Mouse (Mus musculus) heart, embryonic 13.5 days (tissue): Measurements from ENCODE around the gene Nek1. TPM values are rescaled to one million over a fixed set of nuclear protein-coding genes. Genes with fewer than 3 reads are reported as not detected.

Source experiments
- ATAC-seq: fragments of 200-750 bp; cut with Nextera tagmentation; 2 replicates; pipeline ENCODE4 v1.8.0; 2017; ENCODE audit warnings: moderate TSS enrichment; ENCODE audit not compliant: insufficient number of reproducible peaks, low FRiP score, low TSS enrichment; ENCODE audit errors: extremely low read depth
- H3K27ac ChIP-seq: fragments of 300-500 bp; sonication (generic); replicated peaks from 2 replicates; pipeline ENCODE4 v1.5.1; 2015; ENCODE audit warnings: moderate library complexity, mild to moderate bottlenecking, inconsistent platforms
- H3K27me3 ChIP-seq: fragments of 300-500 bp; sonication (generic); replicated peaks from 2 replicates; pipeline ENCODE4 v1.6.1; 2015; ENCODE audit warnings: mild to moderate bottlenecking, inconsistent platforms
- H3K36me3 ChIP-seq: fragments of 300-500 bp; sonication (generic); 2 replicates; pipeline ENCODE4 v1.6.1; 2015; ENCODE audit warnings: mild to moderate bottlenecking, inconsistent platforms
- H3K4me1 ChIP-seq: fragments of 300-500 bp; sonication (generic); 2 replicates; pipeline ENCODE4 v1.6.1; 2015; ENCODE audit warnings: inconsistent platforms
- H3K4me2 ChIP-seq: fragments of 300-500 bp; sonication (generic); 2 replicates; pipeline ENCODE4 v1.6.1; 2015; ENCODE audit warnings: inconsistent platforms, mild to moderate bottlenecking, moderate library complexity
- H3K4me3 ChIP-seq: fragments of 300-500 bp; sonication (generic); 2 replicates; pipeline ENCODE4 v1.5.1; 2015; ENCODE audit warnings: moderate library complexity, mild to moderate bottlenecking, inconsistent platforms
- H3K9ac ChIP-seq: fragments of 300-500 bp; sonication (generic); 2 replicates; pipeline ENCODE4 v1.6.1; 2015; ENCODE audit warnings: inconsistent platforms, mild to moderate bottlenecking, moderate library complexity
- H3K9me3 ChIP-seq: fragments of 300-500 bp; sonication (generic); 2 replicates; pipeline ENCODE4 v1.6.1; 2016; ENCODE audit warnings: inconsistent platforms
- WGBS: fragments of 180-500 bp; shearing (Covaris S2); methylation state at CpG from one replicate; pipeline ENCODE4 v1.1.7; 2015; ENCODE audit warnings: mixed read lengths; 5-methylcytosine and 5-hydroxymethylcytosine counted together
- polyA plus RNA-seq: library from polyadenylated mRNA; unstranded; fragments of >200 nt; fragmentation: Nextera tagmentation; extraction: Ambion mirVana; gene quantifications from 2 replicates; pipeline ENCODE4 v1.2.1, GENCODE M21; 2015

Gene Nek1
- 10.6 and 11.6 TPM in 2 replicates for polyA plus RNA-seq

DNA sequence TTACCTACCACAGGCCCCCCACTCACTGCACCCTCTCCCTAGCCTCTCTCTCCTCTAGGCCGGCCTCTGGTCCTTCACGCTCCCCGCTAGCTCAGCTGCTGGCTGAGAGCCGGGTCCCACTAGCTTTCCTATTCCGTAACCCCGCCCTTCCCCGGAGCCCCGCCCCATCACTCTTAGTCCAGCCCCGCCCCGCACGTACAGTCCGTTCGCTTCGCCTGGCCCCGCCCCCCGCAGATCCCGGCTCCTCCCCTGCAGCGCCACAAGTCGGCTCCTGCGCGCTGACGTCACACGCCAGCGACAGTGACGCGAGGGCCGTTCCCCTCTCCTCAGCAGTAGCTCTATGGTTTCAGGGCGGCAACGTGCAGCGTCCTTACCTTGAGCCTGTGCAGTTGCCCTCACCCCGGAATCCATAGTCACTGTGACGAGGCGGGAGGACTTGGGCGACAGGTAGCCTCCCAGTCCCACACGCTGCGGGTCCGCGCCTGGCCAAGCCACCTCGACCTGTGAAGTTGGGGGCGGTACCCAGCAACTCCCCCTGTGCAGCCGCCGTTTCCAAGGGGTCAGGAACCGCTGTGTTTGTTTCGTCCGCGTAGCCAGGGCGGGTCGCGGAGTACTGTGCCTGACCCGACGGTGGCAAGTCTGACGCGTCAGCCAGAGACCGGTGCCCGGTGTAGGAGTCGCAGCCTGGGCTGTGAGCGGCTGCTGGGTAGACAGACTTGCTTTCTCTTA, at the start of gene Nek1:
Gene Nek1, plus strand, starts transcription at position 286 of the 729 bp plus-strand sequence.
- no peaks in the 10 kb centered on the region for H3K27me3 ChIP-seq
- under 1% methylated on average over 57 of the region's 57 CpGs for WGBS
- H3K4me2 ChIP-seq: peak within 1 kb of the TSS; percentile 91
- peaks cover 17% of the 10 kb centered on the region for H3K4me1 ChIP-seq
- peak within 1 kb of the TSS; percentile 90 for H3K9ac ChIP-seq
- H3K9me3 ChIP-seq: no peaks in the 10 kb centered on the region
- H3K4me3 ChIP-seq: peak within 1 kb of the TSS; percentile 89
- peak within 1 kb of the TSS; percentile 96 for H3K27ac ChIP-seq
- H3K36me3 ChIP-seq: peaks cover 3% of the 10 kb centered on the region
- ATAC-seq: peak; percentile 92

DNA sequence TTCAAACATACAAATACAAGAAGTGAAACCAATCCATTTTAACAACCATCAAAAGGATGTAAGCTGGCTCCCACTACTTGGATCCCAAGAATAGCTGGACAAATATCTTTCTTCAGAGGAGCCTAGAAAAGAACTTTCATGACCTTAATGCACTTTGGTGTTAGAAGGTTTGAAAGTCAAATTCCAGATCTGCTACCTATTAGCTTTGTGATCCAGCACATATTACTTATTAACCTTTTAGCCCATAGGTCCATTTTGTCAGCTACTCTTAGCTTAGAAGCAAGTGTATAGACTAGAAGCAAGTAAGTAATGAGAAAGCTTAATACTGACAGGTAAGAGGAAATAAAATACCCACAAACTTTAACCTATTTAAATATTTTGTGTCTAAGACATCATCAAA, 45.5 kb upstream of the Nek1 start:
- Histone ChIP-seq H3K4me3 (no peak overlapping the region), H3K36me3 (no peaks in the 10 kb centered on the region), H3K4me2 (no peak overlapping the region), H3K27ac (no peak overlapping the region), H3K9ac (no peak overlapping the region), H3K9me3 (no peaks in the 10 kb centered on the region), H3K4me1 (peaks cover 28% of the 10 kb centered on the region), H3K27me3 (no peaks in the 10 kb centered on the region)
- no peak for ATAC-seq

DNA sequence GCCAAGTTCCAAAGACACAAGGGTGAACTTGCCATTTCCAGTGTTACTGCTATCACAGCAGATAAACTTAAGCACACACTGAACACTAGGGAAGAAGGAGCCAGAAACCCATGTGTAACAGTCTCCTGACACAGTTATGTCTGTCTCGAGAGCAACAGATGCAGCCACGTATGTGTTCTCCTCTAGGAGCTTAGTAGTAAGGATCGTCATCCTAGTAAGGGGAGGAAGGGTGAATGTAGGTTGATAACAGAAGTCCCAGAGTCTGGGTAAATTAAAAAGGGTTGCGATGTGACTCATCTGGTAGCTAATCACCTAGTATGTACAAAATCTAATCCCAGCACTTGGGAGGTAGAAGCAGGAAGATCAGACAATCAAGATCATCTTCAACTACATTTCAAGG, 43.1 kb upstream of the Nek1 start:
- 28% methylated on average over 4 of the region's 4 CpGs for WGBS
- ATAC-seq: no peak
- no peak overlapping the region for H3K4me3 ChIP-seq

DNA sequence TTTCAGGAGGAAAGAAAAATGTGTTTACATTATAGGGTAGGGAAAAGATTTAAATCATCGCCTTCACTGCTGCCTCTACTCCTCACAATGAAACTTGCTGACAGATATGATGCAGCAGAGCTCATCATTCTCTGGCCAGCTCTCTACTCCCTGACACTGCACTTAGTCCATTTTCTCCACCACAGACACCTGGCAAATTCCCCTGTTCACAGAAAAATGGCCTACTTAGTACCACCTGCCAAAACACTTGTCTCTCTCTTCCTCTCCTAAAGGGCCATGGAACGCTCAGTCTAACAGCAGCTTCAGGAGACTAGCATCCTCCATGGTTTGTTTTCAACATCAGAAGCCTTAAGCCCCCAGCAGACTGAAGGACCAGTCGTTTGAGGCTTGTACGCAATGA, 41.7 kb upstream of the Nek1 start:
- H3K27ac ChIP-seq: 0 out of 2 replicates have a peak overlapping the region, but pooled peaks have one; percentile 10
- peaks cover 36% of the 10 kb centered on the region for H3K4me1 ChIP-seq
- no peaks in the 10 kb centered on the region for H3K9me3 ChIP-seq
- no peaks in the 10 kb centered on the region for H3K36me3 ChIP-seq
- peak overlapping the region; percentile 40 for H3K4me2 ChIP-seq
- ATAC-seq: no peak
- H3K4me3 ChIP-seq: no peak overlapping the region
- no peak overlapping the region for H3K9ac ChIP-seq
- 66% methylated on average over 4 of the region's 4 CpGs for WGBS
- H3K27me3 ChIP-seq: no peaks in the 10 kb centered on the region

More for the DNA sequence above, 43.1 kb upstream of the Nek1 start:
- Histone ChIP-seq H3K36me3 (no peaks in the 10 kb centered on the region), H3K9ac (peak overlapping the region; percentile 61; the same call in 1 of the 2 replicates), H3K27ac (peak overlapping the region; percentile 59), H3K9me3 (no peaks in the 10 kb centered on the region), H3K4me1 (peaks cover 31% of the 10 kb centered on the region), H3K27me3 (no peaks in the 10 kb centered on the region), H3K4me2 (peak overlapping the region; percentile 40)

DNA sequence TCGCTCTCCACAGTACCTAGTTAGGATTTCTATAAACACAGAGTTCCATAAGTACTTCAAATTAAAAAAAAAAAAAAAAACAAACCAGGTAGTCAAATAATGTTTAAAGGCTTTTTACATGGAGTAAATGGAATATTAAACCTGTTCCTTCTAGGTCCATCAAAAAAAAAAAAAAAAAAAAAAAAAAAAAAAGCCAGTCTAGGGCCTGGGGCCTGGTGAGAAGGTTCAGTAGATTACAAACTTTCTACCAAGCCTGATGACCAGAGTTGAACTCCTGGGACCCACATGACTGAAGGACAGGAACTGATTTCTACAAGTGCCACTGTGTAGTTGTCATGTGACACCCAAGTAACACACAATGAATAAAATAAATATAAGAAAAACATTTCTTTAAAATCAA, 41.2 kb upstream of the Nek1 start:
- no peaks in the 10 kb centered on the region for H3K27me3 ChIP-seq
- H3K9me3 ChIP-seq: no peaks in the 10 kb centered on the region
- no peak for ATAC-seq
- no peak overlapping the region for H3K9ac ChIP-seq
- H3K36me3 ChIP-seq: no peaks in the 10 kb centered on the region
- no peak overlapping the region for H3K4me3 ChIP-seq
- H3K4me2 ChIP-seq: peak overlapping the region; percentile 63; the same call in 1 of the 2 replicates
- WGBS: 85% methylated on average over 1 of the region's 1 CpGs
- H3K27ac ChIP-seq: no peak overlapping the region
- peaks cover 41% of the 10 kb centered on the region for H3K4me1 ChIP-seq

DNA sequence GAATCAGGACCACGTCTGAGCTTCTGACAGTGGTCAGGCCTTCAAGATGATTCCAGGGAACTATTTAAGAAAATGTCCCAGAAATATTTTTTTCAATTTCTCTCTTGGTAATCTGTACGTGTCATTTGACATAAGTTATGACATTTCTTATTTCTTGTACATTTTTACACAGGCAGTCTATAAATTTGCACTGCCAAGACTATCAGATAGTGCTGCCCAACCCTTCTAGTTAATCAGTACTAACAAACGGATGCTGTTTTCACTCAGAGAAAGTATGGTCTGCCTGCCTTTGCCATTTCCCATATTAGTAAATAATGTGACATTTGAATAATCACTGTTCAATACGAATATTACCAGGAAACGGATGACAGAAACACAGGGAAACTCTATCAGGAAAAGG, 40.2 kb upstream of the Nek1 start:
- 0 out of 2 replicates have a peak overlapping the region, but pooled peaks have one; percentile 4 for H3K27ac ChIP-seq
- WGBS: 47% methylated on average over 5 of the region's 5 CpGs
- ATAC-seq: no peak
- no peaks in the 10 kb centered on the region for H3K27me3 ChIP-seq
- H3K4me1 ChIP-seq: peaks cover 49% of the 10 kb centered on the region
- peak overlapping the region; percentile 52 for H3K9ac ChIP-seq
- H3K9me3 ChIP-seq: no peaks in the 10 kb centered on the region
- H3K4me2 ChIP-seq: peak overlapping the region; percentile 63
- H3K4me3 ChIP-seq: peak overlapping the region; percentile 28
- H3K36me3 ChIP-seq: no peaks in the 10 kb centered on the region

DNA sequence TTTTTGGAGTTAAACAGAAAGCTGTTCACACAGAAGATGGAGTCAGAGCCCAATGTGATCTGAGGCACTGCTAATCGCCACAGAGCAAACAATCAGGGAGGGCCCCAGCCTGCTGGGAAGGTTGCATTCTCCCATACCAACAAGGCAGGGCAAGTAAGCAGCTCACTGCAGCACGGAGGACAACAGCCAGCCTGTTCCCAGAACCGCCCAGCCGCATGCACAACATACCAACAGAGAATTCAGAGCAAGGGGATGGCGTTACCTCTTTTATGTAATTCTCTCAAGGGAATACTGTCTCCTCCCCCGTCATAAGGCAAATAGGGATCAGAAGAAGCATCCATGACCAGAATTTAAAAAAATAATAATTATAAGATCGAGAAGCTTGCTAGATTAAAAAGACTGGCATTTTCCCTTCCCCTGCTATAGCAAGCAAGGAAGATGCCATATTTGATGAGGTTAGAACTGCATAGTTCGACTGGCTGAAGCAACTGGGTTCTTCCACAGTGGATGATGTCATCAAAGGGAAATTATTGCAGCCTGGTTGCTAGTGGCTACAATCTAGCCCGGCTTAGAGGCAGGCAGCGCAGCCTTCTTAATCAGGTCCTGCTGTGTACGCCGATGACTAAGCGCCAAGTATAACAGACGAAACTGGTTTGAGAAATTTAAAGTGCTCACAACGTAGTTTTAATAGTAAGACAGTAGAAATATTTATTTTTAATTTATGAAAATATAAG, 38.5 kb upstream of the Nek1 start:
- Histone ChIP-seq H3K27ac (peak overlapping the region; percentile 95), H3K4me3 (peak overlapping the region; percentile 59), H3K9me3 (no peaks in the 10 kb centered on the region), H3K4me1 (peaks cover 47% of the 10 kb centered on the region), H3K27me3 (no peaks in the 10 kb centered on the region), H3K36me3 (no peaks in the 10 kb centered on the region), H3K4me2 (peak overlapping the region; percentile 70), H3K9ac (peak overlapping the region; percentile 83)
- 2% methylated on average over 15 of the region's 15 CpGs for WGBS
- ATAC-seq: peak; percentile 88

DNA sequence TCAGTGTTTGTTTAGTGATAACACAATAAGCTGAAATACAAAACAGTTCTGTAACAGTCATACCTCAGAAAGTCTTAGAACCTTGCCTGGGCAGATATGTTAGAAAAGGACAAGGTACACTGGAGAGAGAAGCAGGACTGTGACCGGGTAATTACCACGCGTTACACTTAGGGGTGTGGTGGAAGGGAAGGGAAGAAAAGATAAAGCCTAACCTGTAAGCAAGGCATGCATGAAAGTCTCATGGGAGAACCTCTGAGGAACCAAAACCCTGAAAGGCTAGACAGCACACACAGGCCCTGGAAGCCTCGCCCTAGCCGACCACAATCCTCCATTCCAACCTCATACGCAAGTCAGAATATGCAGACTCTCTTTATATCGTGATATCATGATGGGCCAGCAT, 36.1 kb upstream of the Nek1 start:
- H3K27me3 ChIP-seq: no peaks in the 10 kb centered on the region
- H3K4me2 ChIP-seq: peak overlapping the region; percentile 13; the same call in 1 of the 2 replicates
- peak overlapping the region; percentile 32 for H3K27ac ChIP-seq
- H3K9ac ChIP-seq: no peak overlapping the region
- ATAC-seq: no peak
- WGBS: 75% methylated on average over 7 of the region's 7 CpGs
- H3K4me3 ChIP-seq: no peak overlapping the region
- H3K4me1 ChIP-seq: peaks cover 35% of the 10 kb centered on the region
- no peaks in the 10 kb centered on the region for H3K9me3 ChIP-seq
- H3K36me3 ChIP-seq: no peaks in the 10 kb centered on the region

DNA sequence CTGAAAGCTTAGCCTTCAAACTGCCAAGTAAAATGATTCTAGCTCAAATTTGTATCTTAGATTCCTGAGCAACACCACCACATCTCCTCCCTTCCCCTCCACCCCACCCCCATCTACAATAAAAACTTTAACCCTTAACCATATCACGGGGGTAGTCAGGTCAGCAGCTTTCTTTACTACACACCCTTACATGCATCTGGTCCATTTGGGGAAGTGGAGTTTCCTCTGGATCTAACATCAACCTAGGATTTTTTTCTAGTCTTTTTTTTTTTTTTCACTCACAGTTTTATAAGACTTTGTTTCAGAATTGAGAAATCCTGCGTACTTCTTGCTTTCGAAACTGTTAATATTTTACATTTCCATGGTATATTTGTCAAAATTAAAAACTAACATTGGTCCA, 30.2 kb upstream of the Nek1 start:
- WGBS: 83% methylated on average over 3 of the region's 3 CpGs
- no peaks in the 10 kb centered on the region for H3K27me3 ChIP-seq
- H3K9me3 ChIP-seq: no peaks in the 10 kb centered on the region
- H3K9ac ChIP-seq: no peak overlapping the region
- no peak overlapping the region for H3K27ac ChIP-seq
- H3K4me2 ChIP-seq: no peak overlapping the region
- no peak for ATAC-seq
- H3K4me3 ChIP-seq: no peak overlapping the region
- H3K36me3 ChIP-seq: no peaks in the 10 kb centered on the region
- peaks cover 36% of the 10 kb centered on the region for H3K4me1 ChIP-seq

DNA sequence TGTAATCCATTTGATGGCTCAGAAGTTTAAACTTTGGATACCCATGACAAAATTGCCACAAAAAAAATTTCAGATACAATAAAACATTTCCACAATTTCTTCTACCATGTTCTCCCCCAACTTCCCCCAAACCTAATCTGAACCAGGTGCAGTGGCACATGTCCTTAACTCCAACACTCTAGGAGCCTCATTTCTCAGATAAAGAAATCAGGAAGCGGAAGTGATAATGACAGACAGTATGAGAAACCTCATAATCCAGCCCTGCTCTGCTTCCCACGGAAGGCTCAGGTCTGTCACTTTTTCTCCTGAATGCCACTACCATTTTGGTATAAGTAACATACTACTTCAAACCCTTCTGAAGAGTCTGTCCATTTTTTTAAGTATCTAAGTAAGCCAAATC, 29.1 kb upstream of the Nek1 start:
- Histone ChIP-seq H3K4me3 (no peak overlapping the region), H3K36me3 (no peaks in the 10 kb centered on the region), H3K27me3 (no peaks in the 10 kb centered on the region), H3K9me3 (no peaks in the 10 kb centered on the region), H3K4me1 (peaks cover 37% of the 10 kb centered on the region), H3K9ac (no peak overlapping the region), H3K27ac (no peak overlapping the region), H3K4me2 (no peak overlapping the region)
- 38% methylated on average over 2 of the region's 2 CpGs for WGBS
- no peak for ATAC-seq

DNA sequence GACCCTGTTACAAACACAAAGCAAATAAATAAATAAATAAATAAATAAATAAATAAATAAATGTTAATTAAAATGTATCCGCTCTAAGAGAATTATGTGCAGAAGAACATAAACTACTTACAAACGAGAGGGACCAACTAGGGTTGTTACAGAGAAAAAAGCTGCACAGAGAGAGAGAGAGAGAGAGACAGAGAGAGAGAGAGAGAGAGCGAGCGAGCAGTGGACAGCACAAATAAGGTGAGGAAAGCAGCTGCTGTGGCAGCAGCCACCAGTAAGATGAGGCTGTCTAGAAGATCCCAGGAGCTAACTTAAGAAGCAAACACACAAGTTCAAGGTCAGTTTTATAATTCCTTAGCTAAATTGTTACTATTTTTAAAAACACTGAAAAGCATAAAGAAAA, 28.5 kb upstream of the Nek1 start:
- H3K4me1 ChIP-seq: peaks cover 42% of the 10 kb centered on the region
- 60% methylated on average over 4 of the region's 4 CpGs for WGBS
- H3K4me2 ChIP-seq: no peak overlapping the region
- no peaks in the 10 kb centered on the region for H3K9me3 ChIP-seq
- no peak for ATAC-seq
- no peaks in the 10 kb centered on the region for H3K36me3 ChIP-seq
- H3K27me3 ChIP-seq: no peaks in the 10 kb centered on the region
- no peak overlapping the region for H3K9ac ChIP-seq
- H3K4me3 ChIP-seq: no peak overlapping the region
- no peak overlapping the region for H3K27ac ChIP-seq
